Mouse (Mus musculus) C2C12 (cell line): ENCODE measurements around the gene Med17. TPM values are rescaled to one million over a fixed set of nuclear protein-coding genes. Genes with fewer than 3 reads are reported as not detected.

Source experiments
- H3K27me3 ChIP-seq: one replicate; pipeline ENCODE4 v1.6.1; 2011; ENCODE audit not compliant: control insufficient read depth, insufficient read depth, insufficient read length
- H3K36me3 ChIP-seq: one replicate; pipeline ENCODE4 v1.6.1; 2011; ENCODE audit not compliant: control insufficient read depth, insufficient read depth
- H3K4me3 ChIP-seq: one replicate; pipeline ENCODE4 v1.5.1; 2011; ENCODE audit warnings: mild to moderate bottlenecking, control low read depth; ENCODE audit not compliant: poor library complexity, insufficient read depth, severe bottlenecking
- H3K79me2 ChIP-seq: one replicate; pipeline ENCODE4 v1.6.1; 2011; ENCODE audit not compliant: control insufficient read depth, insufficient read depth
- H3K79me3 ChIP-seq: one replicate; pipeline ENCODE4 v1.6.1; 2011; ENCODE audit warnings: low read depth, control low read depth
- H3ac ChIP-seq: one replicate; pipeline ENCODE3; 2011; ENCODE audit warnings: low read depth; ENCODE audit not compliant: control insufficient read depth, insufficient read length
- CEBPB ChIP-seq: IDR thresholded peaks from one replicate; pipeline ENCODE4 v1.6.1; 2011; ENCODE audit warnings: low read depth, mild to moderate bottlenecking, control low read depth, moderate library complexity
- CTCF ChIP-seq: IDR thresholded peaks from one replicate; pipeline ENCODE4 v1.5.1; 2011; ENCODE audit not compliant: control insufficient read depth, insufficient read depth, insufficient read length
- FOSL1 ChIP-seq: IDR thresholded peaks from one replicate; pipeline ENCODE4 v1.8.0; 2011; ENCODE audit warnings: mild to moderate bottlenecking, low read length; ENCODE audit not compliant: poor library complexity, insufficient read depth, severe bottlenecking
- MAX ChIP-seq: IDR thresholded peaks from one replicate; pipeline ENCODE4 v1.6.1; 2011; ENCODE audit warnings: mild to moderate bottlenecking, control low read depth
- MYOD1 ChIP-seq: IDR thresholded peaks from one replicate; pipeline ENCODE4 v1.6.1; 2011; ENCODE audit warnings: low read depth; ENCODE audit not compliant: control insufficient read depth, insufficient read length
- MYOG ChIP-seq: IDR thresholded peaks from one replicate; pipeline ENCODE4 v1.6.1; 2011; ENCODE audit not compliant: control insufficient read depth, insufficient read length; ENCODE audit errors: extremely low read depth
- USF1 ChIP-seq: IDR thresholded peaks from one replicate; pipeline ENCODE4 v1.6.1; 2011; ENCODE audit warnings: low read depth, mild to moderate bottlenecking, control low read depth, moderate library complexity
- polyA plus RNA-seq: library from polyadenylated mRNA; unstranded; fragments of >200 nt; fragmentation: generic; extraction: Trizol; gene quantifications from one replicate; pipeline ENCODE4 v1.2.1, GENCODE M21; 2012; ENCODE audit warnings: missing spikeins

The Med17 gene
- polyA plus RNA-seq, 1 experiment, result 34.2 TPM

- no peak for TF ChIP-seq MYOG
- TF ChIP-seq USF1, result no peak
- TF ChIP-seq MYOD1, result no peak
- TF ChIP-seq FOSL1, result no peak
- TF ChIP-seq CTCF, result no peak
- H3K4me3 ChIP-seq, result no peak overlapping the region
Observed at GRCm38 (mm10) chr9:15238297-15238990, 41.3 kb downstream of the Med17 start.

DNA sequence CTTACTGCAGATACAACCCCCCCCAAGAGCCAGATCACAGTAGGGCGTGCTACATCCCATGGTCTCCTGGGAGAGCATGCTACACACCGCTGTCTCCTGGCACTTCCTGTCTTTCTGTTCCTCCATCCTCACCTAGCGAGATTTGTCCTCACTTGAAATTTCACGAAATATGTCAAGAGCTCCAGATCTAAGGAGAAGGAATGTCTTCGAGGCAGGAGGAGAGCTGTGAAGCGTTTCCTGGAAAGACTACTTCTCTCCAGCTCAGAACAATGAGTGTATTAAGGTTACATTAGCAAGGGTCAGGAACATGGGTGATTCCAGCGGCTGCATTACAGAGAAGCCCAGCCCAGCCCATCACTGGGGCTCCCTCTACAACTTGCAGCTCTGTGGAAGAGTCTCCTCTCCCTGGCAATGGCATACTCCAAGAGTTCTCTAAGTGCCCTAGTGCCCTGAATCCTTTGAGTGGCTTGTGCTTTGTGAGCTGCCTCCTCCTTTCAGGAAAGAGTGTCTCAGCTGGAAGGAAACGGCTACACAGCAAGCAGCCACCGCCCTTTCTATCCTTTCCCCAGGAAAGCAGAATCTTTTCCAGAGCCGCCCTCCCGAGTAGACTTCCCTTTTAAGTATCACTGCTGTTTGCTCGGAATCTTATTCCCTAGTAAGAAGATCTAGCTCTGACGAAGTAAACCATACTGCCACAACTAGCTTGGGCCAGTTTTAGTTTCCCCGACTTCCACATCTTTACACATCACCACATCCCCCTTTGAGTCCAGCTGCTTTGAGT is 42.0 kb downstream of the Med17 start:
- no peaks in the 10 kb centered on the region for H3K36me3 ChIP-seq
- H3K79me2 ChIP-seq, result no peaks in the 10 kb centered on the region
- no peak for TF ChIP-seq USF1
- no peak for TF ChIP-seq CTCF
- TF ChIP-seq CEBPB, result no peak
- no peak for TF ChIP-seq MYOG
- no peak for TF ChIP-seq FOSL1
- no peak for TF ChIP-seq MAX
- no peak for TF ChIP-seq MYOD1
- peaks cover 3% of the 10 kb centered on the region for H3K27me3 ChIP-seq
- H3K4me3 ChIP-seq, result no peak overlapping the region
- no peak overlapping the region for H3ac ChIP-seq
- no peaks in the 10 kb centered on the region for H3K79me3 ChIP-seq

More at GRCm38 (mm10) chr9:15238297-15238990, 41.3 kb downstream of the Med17 start:
- H3ac ChIP-seq, result no peak overlapping the region
- H3K79me2 ChIP-seq, result no peaks in the 10 kb centered on the region
- H3K36me3 ChIP-seq, result no peaks in the 10 kb centered on the region
- H3K27me3 ChIP-seq, result peaks cover 4% of the 10 kb centered on the region
- H3K79me3 ChIP-seq, result no peaks in the 10 kb centered on the region

DNA sequence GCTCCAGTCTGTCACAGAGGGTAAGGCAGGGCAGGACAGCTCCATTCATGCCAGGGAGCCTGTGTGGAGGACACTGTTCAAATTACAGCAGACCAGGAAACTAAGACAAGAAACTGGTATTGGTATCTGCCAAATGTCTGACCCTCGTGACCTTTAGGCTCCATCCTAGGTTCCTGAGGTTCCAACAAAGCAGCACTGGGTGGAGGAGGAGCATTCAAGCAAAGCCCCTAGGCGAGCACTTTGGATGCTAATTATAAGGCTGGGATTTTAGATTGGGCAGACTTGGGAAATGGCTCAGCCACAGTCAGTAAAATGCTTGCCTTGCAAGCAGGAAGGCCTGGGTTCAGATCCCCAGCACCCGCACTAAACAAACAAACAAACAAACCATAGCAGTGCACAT is 43.7 kb downstream of the Med17 start:
- no peaks in the 10 kb centered on the region for H3K79me2 ChIP-seq
- no peak for TF ChIP-seq MYOD1
- TF ChIP-seq FOSL1, result no peak
- TF ChIP-seq USF1, result no peak
- TF ChIP-seq MAX, result no peak
- TF ChIP-seq MYOG, result no peak
- no peak for TF ChIP-seq CTCF
- TF ChIP-seq CEBPB, result no peak
- no peaks in the 10 kb centered on the region for H3K79me3 ChIP-seq
- peaks cover 3% of the 10 kb centered on the region for H3K27me3 ChIP-seq
- no peaks in the 10 kb centered on the region for H3K36me3 ChIP-seq
- H3K4me3 ChIP-seq, result no peak overlapping the region
- no peak overlapping the region for H3ac ChIP-seq

DNA sequence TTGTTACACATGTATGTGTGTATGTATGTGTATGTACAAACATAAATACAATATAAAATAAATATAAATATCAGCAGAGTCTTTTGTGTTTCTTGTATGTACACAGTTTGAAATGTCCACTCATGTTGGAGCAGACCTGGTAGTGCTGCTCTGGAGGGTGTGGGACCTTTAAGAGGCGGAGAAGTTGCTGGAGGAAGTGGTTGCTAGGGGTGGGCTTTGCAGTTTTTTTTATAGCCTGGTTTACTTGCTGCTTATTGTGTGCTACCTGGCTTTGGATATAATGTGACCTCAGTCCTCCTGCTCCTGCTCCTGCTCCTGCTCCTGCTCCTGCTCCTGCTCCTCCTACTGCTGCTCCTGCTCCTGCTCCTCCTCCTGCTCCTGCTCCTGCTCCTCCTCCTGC is 46.1 kb downstream of the Med17 start:
- Histone ChIP-seq H3K27me3 (no peaks in the 10 kb centered on the region), H3K79me3 (no peaks in the 10 kb centered on the region), H3K36me3 (no peaks in the 10 kb centered on the region), H3K4me3 (no peak overlapping the region), H3K79me2 (no peaks in the 10 kb centered on the region), H3ac (no peak overlapping the region)
- TF ChIP-seq MYOG (no peak), MAX (no peak), CTCF (no peak), CEBPB (no peak), MYOD1 (no peak), USF1 (no peak), FOSL1 (no peak)

- H3K36me3 ChIP-seq, result no peaks in the 10 kb centered on the region
- no peaks in the 10 kb centered on the region for H3K27me3 ChIP-seq
- no peak overlapping the region for H3ac ChIP-seq
- no peaks in the 10 kb centered on the region for H3K79me2 ChIP-seq
- no peaks in the 10 kb centered on the region for H3K79me3 ChIP-seq
- TF ChIP-seq MYOG, result no peak
- TF ChIP-seq MYOD1, result no peak
- TF ChIP-seq CTCF, result no peak
- TF ChIP-seq FOSL1, result no peak
- TF ChIP-seq MAX, result no peak
- no peak for TF ChIP-seq USF1
- no peak for TF ChIP-seq CEBPB
- no peak overlapping the region for H3K4me3 ChIP-seq
Observed at GRCm38 (mm10) chr9:15232445-15232844, 47.3 kb downstream of the Med17 start.

DNA sequence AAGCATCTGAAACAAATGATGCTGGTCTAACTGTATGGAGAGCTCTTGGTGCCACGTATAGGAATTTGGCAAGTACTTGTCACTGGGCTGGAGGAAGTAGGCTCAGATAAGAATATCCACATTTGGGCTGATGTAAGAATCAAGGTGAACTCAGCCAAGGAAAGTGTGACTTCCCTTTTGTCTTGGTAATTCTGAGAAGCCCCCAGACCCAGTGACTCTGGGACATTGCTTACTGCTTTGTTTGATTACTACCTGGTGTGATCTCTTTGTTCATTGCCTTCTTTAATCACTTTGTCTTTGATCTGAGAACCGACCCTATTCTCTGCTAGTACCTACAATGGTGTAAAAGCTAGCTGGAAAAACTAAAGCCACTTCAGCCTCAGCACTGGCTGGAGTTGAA is 54.8 kb downstream of the Med17 start:
- Histone ChIP-seq H3K79me3 (no peaks in the 10 kb centered on the region), H3K27me3 (no peaks in the 10 kb centered on the region), H3K79me2 (no peaks in the 10 kb centered on the region), H3K4me3 (no peak overlapping the region), H3K36me3 (no peaks in the 10 kb centered on the region), H3ac (no peak overlapping the region)
- TF ChIP-seq MAX (no peak), MYOG (no peak)
